25 mouse cellular contexts compared by ENCODE assay signal in genomic region chr4:43533270-43533669, GRCm38 (mm10). TPM values are rescaled to one million over a fixed set of nuclear protein-coding genes. Genes with fewer than 3 reads are reported as not detected.
DNase-seq lines count a peak whose midpoint lies in the region; ATAC-seq and TF ChIP-seq lines count a peak whose summit lies in the region.
"Had no signal": no experiment of that assay in that cellular context is flagged by ENCODE, and none has a peak within 500 bp of the region (broad histone marks: within the 10 kb centered on the region; RNA-seq: fewer than 3 reads in every experiment).

No protein-coding gene starts in this region.

- no peak for ATAC-seq in kidney, embryonic 16.5 days (ENCODE audit: low FRiP score, low TSS enrichment)
- ATAC-seq in midbrain, postnatal 0 days (ENCODE audit: low FRiP score): no peak

- 63% methylated on average over 9 of the region's 9 CpGs for WGBS in kidney, embryonic 16.5 days
- WGBS in midbrain, postnatal 0 days: 95% methylated on average over 8 of the region's 9 CpGs

- peaks cover 73% of the 10 kb centered on the region for H3K36me3 ChIP-seq in kidney, embryonic 16.5 days (ENCODE audit: insufficient read depth, low read length)
- H3K36me3 ChIP-seq in testis, adult 2 months (ENCODE audit: control insufficient read depth, insufficient read depth, low read length): peaks cover 3% of the 10 kb centered on the region
- H3K36me3 ChIP-seq in midbrain, postnatal 0 days (ENCODE audit: insufficient read depth, low read length): peaks cover 65% of the 10 kb centered on the region

- TF ChIP-seq POLR2A in testis, adult 2 months (IDR thresholded peaks at IDR 0.05; ENCODE audit: control insufficient read depth, low read depth, low read length): no peak

- DNase-seq in kidney, adult 11 months: peak; percentile 50
- DNase-seq in testis, postnatal 10 days (ENCODE audit: low spot score): no peak
- peak; percentile 61 for DNase-seq in kidney, postnatal 14 days
- DNase-seq in midbrain, postnatal 0 days (ENCODE audit: low spot score): no peak
- DNase-seq in left cerebral cortex, adult 11 months (ENCODE audit: low spot score): no peak
- DNase-seq: cerebellum, adult 11-12 months; cerebellum, postnatal 36 days; gastrocnemius, postnatal 10 days; heart, adult 11 months; heart, postnatal 36 days; right cerebral cortex, postnatal 14 days; thymus, postnatal 25 days had no signal

- no peak overlapping the region for H3K27ac ChIP-seq in kidney, embryonic 16.5 days (ENCODE audit: low read length)
- H3K27ac ChIP-seq in testis, adult 2 months (ENCODE audit: control insufficient read depth, insufficient read depth, low read depth, low read length): peak overlapping the region; percentile 65
- no peak overlapping the region for H3K27ac ChIP-seq in midbrain, postnatal 0 days (ENCODE audit: low read depth, low read length)
- H3K27ac ChIP-seq: embryonic facial prominence, embryonic 15.5 days; forebrain, embryonic 10.5 days; heart, embryonic 13.5 days; hindbrain, embryonic 14.5 days; limb, embryonic 13.5 days; liver, embryonic 15.5 days; macrophage; midbrain, embryonic 10.5 days; neural tube, embryonic 12.5 days; stomach, postnatal 0 days had no signal

- no peak overlapping the region for H3K4me3 ChIP-seq in kidney, embryonic 16.5 days (ENCODE audit: low read length)
- H3K4me3 ChIP-seq in testis, adult 2 months (ENCODE audit: control insufficient read depth, low read depth, low read length): no peak overlapping the region
- no peak overlapping the region for H3K4me3 ChIP-seq in midbrain, postnatal 0 days (ENCODE audit: low read depth, low read length)
- H3K4me3 ChIP-seq: embryonic facial prominence, embryonic 15.5 days; forebrain, embryonic 10.5 days; heart, embryonic 13.5 days; limb, embryonic 13.5 days; liver, embryonic 15.5 days; midbrain, embryonic 10.5 days; neural tube, embryonic 12.5 days had no signal

- H3K4me1 ChIP-seq in kidney, embryonic 16.5 days (ENCODE audit: insufficient read depth, low read length): 0 out of 2 replicates have a peak, but pooled peaks cover 7% of the 10 kb centered on the region
- peaks cover 3% of the 10 kb centered on the region for H3K4me1 ChIP-seq in testis, adult 2 months (ENCODE audit: control insufficient read depth, insufficient read depth, low read length)
- no peaks in the 10 kb centered on the region for H3K4me1 ChIP-seq in midbrain, postnatal 0 days (ENCODE audit: insufficient read depth, low read length)
- H3K4me1 ChIP-seq: forebrain, embryonic 10.5 days; limb, embryonic 13.5 days; midbrain, embryonic 10.5 days; neural tube, embryonic 12.5 days had no signal

- H3K4me2 ChIP-seq in kidney, embryonic 16.5 days (replicated peaks; ENCODE audit: low read depth, low read length): no peak overlapping the region
- H3K4me2 ChIP-seq in midbrain, postnatal 0 days (ENCODE audit: low read depth, low read length, poor library complexity, severe bottlenecking): no peak overlapping the region
- H3K4me2 ChIP-seq: embryonic facial prominence, embryonic 15.5 days; heart, embryonic 13.5 days; hindbrain, embryonic 14.5 days; limb, embryonic 13.5 days; liver, embryonic 15.5 days; neural tube, embryonic 12.5 days had no signal

- H3K9ac ChIP-seq in kidney, embryonic 16.5 days (replicated peaks; ENCODE audit: low read length): no peak overlapping the region
- H3K9ac ChIP-seq in midbrain, postnatal 0 days (replicated peaks; ENCODE audit: low read length, poor library complexity, severe bottlenecking): no peak overlapping the region
- H3K9ac ChIP-seq: embryonic facial prominence, embryonic 15.5 days; heart, embryonic 13.5 days; hindbrain, embryonic 14.5 days; limb, embryonic 13.5 days; liver, embryonic 15.5 days; neural tube, embryonic 12.5 days had no signal

- H3K9me3 ChIP-seq in kidney, embryonic 16.5 days (ENCODE audit: low read length): no peaks in the 10 kb centered on the region
- H3K9me3 ChIP-seq in midbrain, postnatal 0 days (ENCODE audit: low read length): no peaks in the 10 kb centered on the region
- H3K9me3 ChIP-seq: embryonic facial prominence, embryonic 15.5 days; forebrain, embryonic 10.5 days; heart, embryonic 13.5 days; limb, embryonic 13.5 days; liver, embryonic 15.5 days; midbrain, embryonic 10.5 days; neural tube, embryonic 12.5 days had no signal

- TF ChIP-seq CTCF in testis, adult 2 months (IDR thresholded peaks at IDR 0.05; ENCODE audit: control insufficient read depth, insufficient read depth, insufficient replicate concordance, low read depth, low read length): no peak
- no peak for TF ChIP-seq CTCF in midbrain, postnatal 0 days (IDR thresholded peaks at IDR 0.05)

- H3K27me3 ChIP-seq in kidney, embryonic 16.5 days (ENCODE audit: insufficient read depth, low read length): no peaks in the 10 kb centered on the region
- no peaks in the 10 kb centered on the region for H3K27me3 ChIP-seq in testis, adult 2 months (ENCODE audit: control insufficient read depth, insufficient read depth, low read length)
- H3K27me3 ChIP-seq in midbrain, postnatal 0 days (ENCODE audit: insufficient read depth, low read length): no peaks in the 10 kb centered on the region
- H3K27me3 ChIP-seq: embryonic facial prominence, embryonic 15.5 days; heart, embryonic 13.5 days; limb, embryonic 13.5 days; liver, embryonic 15.5 days; neural tube, embryonic 12.5 days had no signal

RNA-seq across cellular contexts. Expression of gene Tpm2, which starts 9.7 kb away (rescaled TPM):
- polyA plus RNA-seq in kidney, embryonic 16.5 days (2015; fragmentation: Nextera tagmentation; extraction: Ambion mirVana): 233 and 312 TPM in 2 replicates
- polyA plus RNA-seq in testis, adult 2 months (2012; rRNA removed): 6.0 and 22.9 TPM in 2 replicates
- 1.5 and 3.1 TPM in 2 replicates for total RNA-seq in midbrain, postnatal 0 days (2014; rRNA removed)
- polyA plus RNA-seq in midbrain, postnatal 0 days (2015; fragmentation: Nextera tagmentation; extraction: Ambion mirVana): 6.2 and 6.6 TPM in 2 replicates
- total RNA-seq: monocyte, adult 5-6 weeks had no signal

RNA-seq across cellular contexts. Expression of gene Car9, which starts 26.5 kb away (rescaled TPM):
- 1.5 and 2.7 TPM in 2 replicates for polyA plus RNA-seq in kidney, embryonic 16.5 days (2015; fragmentation: Nextera tagmentation; extraction: Ambion mirVana)
- polyA plus RNA-seq in testis, adult 2 months (2012; rRNA removed): 0.07 and 0.38 TPM in 2 replicates
- 0.05 and 0.52 TPM in 2 replicates for total RNA-seq in midbrain, postnatal 0 days (2014; rRNA removed)
- 0.69 and 1.1 TPM in 2 replicates for polyA plus RNA-seq in midbrain, postnatal 0 days (2015; fragmentation: Nextera tagmentation; extraction: Ambion mirVana)

RNA-seq across cellular contexts. Expression of gene Creb3, which starts 28.9 kb away (rescaled TPM):
- polyA plus RNA-seq in kidney, embryonic 16.5 days (2015; fragmentation: Nextera tagmentation; extraction: Ambion mirVana): 80.2 and 83.0 TPM in 2 replicates
- polyA plus RNA-seq in testis, adult 2 months (2012; rRNA removed): 27.9 and 35.0 TPM in 2 replicates
- total RNA-seq in midbrain, postnatal 0 days (2014; rRNA removed): 45.4 and 50.4 TPM in 2 replicates
- 85.2 and 91.2 TPM in 2 replicates for polyA plus RNA-seq in midbrain, postnatal 0 days (2015; fragmentation: Nextera tagmentation; extraction: Ambion mirVana)

RNA-seq across cellular contexts. Expression of gene Tln1, which starts 29.2 kb away (rescaled TPM):
- 66.5 and 69.1 TPM in 2 replicates for polyA plus RNA-seq in kidney, embryonic 16.5 days (2015; fragmentation: Nextera tagmentation; extraction: Ambion mirVana)
- 44.9 and 51.8 TPM in 2 replicates for polyA plus RNA-seq in testis, adult 2 months (2012; rRNA removed)
- 41.3 and 44.4 TPM in 2 replicates for total RNA-seq in midbrain, postnatal 0 days (2014; rRNA removed)
- polyA plus RNA-seq in midbrain, postnatal 0 days (2015; fragmentation: Nextera tagmentation; extraction: Ambion mirVana): 72.4 and 75.7 TPM in 2 replicates

RNA-seq across cellular contexts. Expression of gene Arhgef39, which starts 33.8 kb away (rescaled TPM):
- 45.3 and 47.7 TPM in 2 replicates for polyA plus RNA-seq in kidney, embryonic 16.5 days (2015; fragmentation: Nextera tagmentation; extraction: Ambion mirVana)
- 26.6 and 27.3 TPM in 2 replicates for polyA plus RNA-seq in testis, adult 2 months (2012; rRNA removed)
- 1.3 and 16.1 TPM in 2 replicates for total RNA-seq in midbrain, postnatal 0 days (2014; rRNA removed)
- polyA plus RNA-seq in midbrain, postnatal 0 days (2015; fragmentation: Nextera tagmentation; extraction: Ambion mirVana): 2.3 and 2.8 TPM in 2 replicates

Comparison
In these comparisons a context has a peak if more than half of its experiments do, and no peak if none do; other contexts are left out.
1. DNase-seq: peak in kidney, adult 11 months (single experiment) and kidney, postnatal 14 days (single experiment); none in testis, postnatal 10 days (single experiment), midbrain, postnatal 0 days (single experiment) and left cerebral cortex, adult 11 months (single experiment).